Mouse (Mus musculus) neural tube, embryonic 12.5 days (tissue): ENCODE data around the gene Olfr1490. TPM values are rescaled to one million over a fixed set of nuclear protein-coding genes. Genes with fewer than 3 reads are reported as not detected.
"Not testable (repeated sequence)": the region's sequence is repeated elsewhere in the genome, so short reads cannot be mapped to it uniquely, and the experiment has no call there.

Source experiments
- ATAC-seq: fragments of 200-750 bp; cut with Nextera tagmentation; 2 replicates; pipeline ENCODE4 v1.8.0; 2017; ENCODE audit warnings: low read depth, mild to moderate bottlenecking, moderate TSS enrichment, moderate library complexity; ENCODE audit not compliant: low FRiP score
- H3K27ac ChIP-seq: fragments of 300-500 bp; sonication (generic); 2 replicates; pipeline ENCODE4 v1.5.1; 2016
- H3K27me3 ChIP-seq: fragments of 300-500 bp; sonication (generic); replicated peaks from 2 replicates; pipeline ENCODE4 v1.6.1; 2016; ENCODE audit warnings: mild to moderate bottlenecking
- H3K36me3 ChIP-seq: fragments of 300-500 bp; sonication (generic); 2 replicates; pipeline ENCODE4 v1.6.1; 2016; ENCODE audit warnings: mild to moderate bottlenecking
- H3K4me1 ChIP-seq: fragments of 300-500 bp; sonication (generic); 2 replicates; pipeline ENCODE4 v1.6.1; 2016
- H3K4me2 ChIP-seq: fragments of 300-500 bp; sonication (generic); replicated peaks from 2 replicates; pipeline ENCODE4 v1.6.1; 2016; ENCODE audit warnings: mild to moderate bottlenecking
- H3K4me3 ChIP-seq: fragments of 300-500 bp; sonication (generic); 2 replicates; pipeline ENCODE4 v1.5.1; 2016
- H3K9ac ChIP-seq: fragments of 300-500 bp; sonication (generic); 2 replicates; pipeline ENCODE4 v1.6.1; 2016; ENCODE audit warnings: mild to moderate bottlenecking
- H3K9me3 ChIP-seq: fragments of 300-500 bp; sonication (generic); 2 replicates; pipeline ENCODE4 v1.6.1; 2016; ENCODE audit warnings: mild to moderate bottlenecking
- WGBS: fragments of 180-500 bp; shearing (Covaris S2); methylation state at CpG from one replicate; pipeline ENCODE4 v1.1.7; 2016; 5-methylcytosine and 5-hydroxymethylcytosine counted together
- microRNA-seq: library from miRNA; unstranded; fragments of <30 nt; microRNA quantifications from one replicate; pipeline ENCODE4, GENCODE M21; 2017
- polyA plus RNA-seq: library from polyadenylated mRNA; unstranded; fragments of >200 nt; fragmentation: Nextera tagmentation; extraction: Ambion mirVana; gene quantifications from 2 replicates; pipeline ENCODE4 v1.2.1, GENCODE M21; 2016

The Olfr1490 gene
- polyA plus RNA-seq, result not detected in 2 replicates

DNA sequence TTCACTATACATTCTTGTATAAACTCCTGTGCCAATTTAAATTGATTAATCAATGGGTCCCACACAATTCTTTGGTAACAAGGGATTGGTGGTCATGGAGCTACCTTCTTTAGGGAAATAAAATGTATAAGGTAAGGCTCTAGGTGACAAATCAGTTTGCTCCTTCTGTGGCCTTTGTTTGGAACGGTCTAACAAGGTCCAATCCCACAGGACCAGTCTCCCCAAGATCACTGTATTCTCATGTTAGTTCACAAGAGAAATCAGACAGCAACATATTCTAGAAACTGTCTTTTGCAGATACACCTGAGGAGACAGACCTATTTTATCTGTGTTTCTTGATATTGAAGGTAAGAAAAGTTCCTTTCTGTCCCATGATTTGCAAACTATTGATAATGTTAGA, at the start of gene Olfr1490:
Olfr1490 (plus strand) TSS at position 301 of the 400 bp plus-strand sequence.
- Histone ChIP-seq H3K4me2 (no peak within 1 kb of the TSS), H3K27me3 (no peaks in the 10 kb centered on the region), H3K4me3 (no peak within 1 kb of the TSS), H3K4me1 (no peaks in the 10 kb centered on the region), H3K36me3 (no peaks in the 10 kb centered on the region), H3K9me3 (peaks cover 8% of the 10 kb centered on the region; the same call in 1 of the 2 replicates), H3K27ac (no peak within 1 kb of the TSS), H3K9ac (no peak within 1 kb of the TSS)
- WGBS, result 71% methylated on average over 1 of the region's 1 CpGs
- ATAC-seq, result no peak

DNA sequence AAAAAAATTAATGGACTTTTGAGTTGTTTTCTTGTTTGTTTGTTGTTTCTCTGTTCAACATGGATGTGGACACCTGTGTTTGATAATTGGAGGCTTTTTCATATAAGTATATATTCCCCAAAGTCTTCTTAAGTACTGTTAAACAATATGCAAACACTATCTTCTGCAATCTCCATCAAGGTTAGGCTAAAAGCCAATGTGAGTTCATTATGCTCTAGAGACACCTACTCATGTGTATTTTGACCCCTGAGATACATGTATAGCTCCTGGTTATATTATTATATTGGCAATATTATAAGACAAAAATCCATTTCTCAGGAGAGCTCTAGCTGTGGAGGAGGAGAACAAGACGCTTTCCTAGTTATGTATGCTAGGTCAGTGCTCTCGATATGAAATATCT, 33.8 kb upstream of the Olfr1490 start, which contains the start of gene Olfr1487:
Olfr1487 (plus strand) TSS at position 301 of the 400 bp plus-strand sequence.
- H3K9me3 ChIP-seq, result peaks cover 15% of the 10 kb centered on the region
- not testable (repeated sequence) for H3K4me1 ChIP-seq, H3K4me2 ChIP-seq, H3K9ac ChIP-seq, ATAC-seq, H3K36me3 ChIP-seq, H3K27me3 ChIP-seq, H3K27ac ChIP-seq, H3K4me3 ChIP-seq
- WGBS, result 86% methylated on average over 2 of the region's 2 CpGs

DNA sequence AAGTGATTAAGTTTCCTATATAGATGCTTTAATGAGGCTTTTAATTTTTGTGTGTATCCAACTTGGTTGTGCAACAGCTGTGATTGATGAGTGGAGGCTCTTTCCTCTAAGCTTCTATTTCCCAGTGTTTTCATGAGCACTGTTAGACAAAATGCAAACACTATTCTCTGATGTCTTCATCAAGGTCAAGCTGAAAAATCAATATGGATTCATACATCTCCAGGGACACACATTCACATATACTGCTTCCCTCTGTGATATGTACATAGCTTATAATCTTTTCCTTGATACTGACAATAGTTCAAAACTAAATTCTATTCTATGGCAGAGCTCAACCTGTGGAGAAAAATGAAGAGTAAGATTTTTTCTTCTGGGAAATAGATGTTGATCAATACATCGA, 19.6 kb upstream of the Olfr1490 start, which contains the start of gene Olfr1489:
Olfr1489 (plus strand) TSS at position 301 of the 400 bp plus-strand sequence.
- no peaks in the 10 kb centered on the region for H3K27me3 ChIP-seq
- 88% methylated on average over 1 of the region's 1 CpGs for WGBS
- no peak within 1 kb of the TSS for H3K9ac ChIP-seq
- no peak within 1 kb of the TSS for H3K4me3 ChIP-seq
- no peak within 1 kb of the TSS for H3K4me2 ChIP-seq
- no peak within 1 kb of the TSS for H3K27ac ChIP-seq
- no peak for ATAC-seq
- H3K36me3 ChIP-seq, result no peaks in the 10 kb centered on the region
- peaks cover 7% of the 10 kb centered on the region for H3K9me3 ChIP-seq
- no peaks in the 10 kb centered on the region for H3K4me1 ChIP-seq

DNA sequence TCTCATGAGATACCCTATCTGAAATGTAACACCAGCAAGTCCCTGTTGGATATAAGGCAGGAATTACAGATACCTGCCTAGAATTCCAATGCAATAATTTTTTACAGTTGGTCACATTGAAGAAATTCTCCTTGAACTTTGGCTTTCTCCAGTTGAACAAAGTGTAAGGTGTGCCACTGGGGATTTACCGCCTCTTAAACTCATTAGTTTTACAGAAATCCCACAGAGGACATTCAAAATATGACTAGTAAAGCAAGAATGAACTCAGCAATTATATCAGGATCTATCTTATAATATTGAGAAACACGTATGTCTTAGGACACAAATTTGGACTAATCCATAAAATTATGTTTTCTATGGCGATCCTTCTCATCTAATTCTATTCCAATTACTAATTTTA, 46.1 kb downstream of the Olfr1490 start, which contains the start of gene Olfr1491:
Olfr1491 (plus strand) TSS at position 301 of the 400 bp plus-strand sequence.
- H3K36me3 ChIP-seq, result no peaks in the 10 kb centered on the region
- no peak for ATAC-seq
- no peak within 1 kb of the TSS for H3K4me2 ChIP-seq
- H3K27me3 ChIP-seq, result no peaks in the 10 kb centered on the region
- H3K4me1 ChIP-seq, result no peaks in the 10 kb centered on the region
- WGBS, result 78% methylated on average over 3 of the region's 3 CpGs
- no peak within 1 kb of the TSS for H3K27ac ChIP-seq
- H3K4me3 ChIP-seq, result no peak within 1 kb of the TSS
- no peaks in the 10 kb centered on the region for H3K9me3 ChIP-seq
- H3K9ac ChIP-seq, result no peak within 1 kb of the TSS

Small RNAs within 50 kb of the gene (microRNA-seq; reads per million reads assigned to microRNA genes)
- gene Gm23931, result not detected

Other genes with a start within 250 kb of the Olfr1490 start
- gene Olfr1469, start 243.2 kb upstream of the Olfr1490 start, polyA plus RNA-seq, result not detected in 2 replicates
- gene Olfr1471, start 207.7 kb upstream of the Olfr1490 start, polyA plus RNA-seq, result not detected in 2 replicates
- gene Olfr1472, start 195.0 kb upstream of the Olfr1490 start, polyA plus RNA-seq, result not detected in 2 replicates
- not detected in 2 replicates for gene Olfr1474, start 181.5 kb upstream of the Olfr1490 start, polyA plus RNA-seq
- not detected in 2 replicates for gene Olfr1475, start 170.9 kb upstream of the Olfr1490 start, polyA plus RNA-seq
- not detected in 2 replicates for gene Olfr1477, start 150.5 kb upstream of the Olfr1490 start, polyA plus RNA-seq
- gene Olfr1480, start 123.2 kb upstream of the Olfr1490 start, polyA plus RNA-seq, result not detected in 2 replicates
- gene Olfr1484, start 67.6 kb upstream of the Olfr1490 start, polyA plus RNA-seq, result not detected in 2 replicates
- gene Olfr1487, start 33.7 kb upstream of the Olfr1490 start, polyA plus RNA-seq, result not detected in 2 replicates
- gene Olfr1489, start 19.5 kb upstream of the Olfr1490 start, polyA plus RNA-seq, result not detected in 2 replicates
- not detected in 2 replicates for gene Olfr1491, start 46.2 kb downstream of the Olfr1490 start, polyA plus RNA-seq
- gene Olfr1493-ps1, start 72.2 kb downstream of the Olfr1490 start, polyA plus RNA-seq, result not detected in 2 replicates
- not detected in 2 replicates for gene Olfr1494, start 88.6 kb downstream of the Olfr1490 start, polyA plus RNA-seq
- gene Olfr1495, start 113.5 kb downstream of the Olfr1490 start, polyA plus RNA-seq, result not detected in 2 replicates
- not detected in 2 replicates for gene Olfr1496, start 126.8 kb downstream of the Olfr1490 start, polyA plus RNA-seq
- gene Olfr1497, start 147.1 kb downstream of the Olfr1490 start, polyA plus RNA-seq, result not detected in 2 replicates
- not detected in 2 replicates for gene Olfr1499, start 168.4 kb downstream of the Olfr1490 start, polyA plus RNA-seq
- not detected in 2 replicates for gene Olfr1500, start 179.4 kb downstream of the Olfr1490 start, polyA plus RNA-seq
- not detected in 2 replicates for gene Olfr1501, start 199.6 kb downstream of the Olfr1490 start, polyA plus RNA-seq
- gene Olfr1502, start 210.7 kb downstream of the Olfr1490 start, polyA plus RNA-seq, result not detected in 2 replicates
- gene Olfr1504, start 246.8 kb downstream of the Olfr1490 start, polyA plus RNA-seq, result not detected in 2 replicates